Mouse (Mus musculus) forebrain, embryonic 12.5 days (tissue): ENCODE data around the gene Gm47841. TPM values are rescaled to one million over a fixed set of nuclear protein-coding genes. Genes with fewer than 3 reads are reported as not detected.

Source experiments
- ATAC-seq: fragments of 200-750 bp; cut with Nextera tagmentation; 2 replicates; pipeline ENCODE4 v1.8.0; 2017; ENCODE audit warnings: moderate TSS enrichment; ENCODE audit not compliant: low FRiP score
- H3K27ac ChIP-seq: fragments of 300-500 bp; sonication (generic); 2 replicates; pipeline ENCODE4 v1.5.1; 2016; ENCODE audit warnings: mild to moderate bottlenecking
- H3K27me3 ChIP-seq: fragments of 300-500 bp; sonication (generic); 2 replicates; pipeline ENCODE4 v1.6.1; 2016; ENCODE audit warnings: mild to moderate bottlenecking
- H3K36me3 ChIP-seq: fragments of 300-500 bp; sonication (generic); replicated peaks from 2 replicates; pipeline ENCODE4 v1.6.1; 2016; ENCODE audit warnings: mild to moderate bottlenecking
- H3K4me1 ChIP-seq: fragments of 300-500 bp; sonication (generic); 2 replicates; pipeline ENCODE4 v1.6.1; 2016
- H3K4me2 ChIP-seq: fragments of 300-500 bp; sonication (generic); 2 replicates; pipeline ENCODE4 v1.6.1; 2016; ENCODE audit warnings: mild to moderate bottlenecking, moderate library complexity
- H3K4me3 ChIP-seq: fragments of 300-500 bp; sonication (generic); replicated peaks from 2 replicates; pipeline ENCODE4 v1.5.1; 2016; ENCODE audit warnings: mild to moderate bottlenecking
- H3K9ac ChIP-seq: fragments of 300-500 bp; sonication (generic); 2 replicates; pipeline ENCODE4 v1.6.1; 2016; ENCODE audit warnings: mild to moderate bottlenecking
- H3K9me3 ChIP-seq: fragments of 300-500 bp; sonication (generic); 2 replicates; pipeline ENCODE4 v1.6.1; 2016
- WGBS: fragments of 180-500 bp; shearing (Covaris S2); methylation state at CpG from one replicate; pipeline ENCODE4 v1.1.7; 2016; 5-methylcytosine and 5-hydroxymethylcytosine counted together
- polyA plus RNA-seq: library from polyadenylated mRNA; unstranded; fragments of >200 nt; fragmentation: Nextera tagmentation; extraction: Ambion mirVana; gene quantifications from 2 replicates; pipeline ENCODE4 v1.2.1, GENCODE M21; 2016

The Gm47841 gene
- polyA plus RNA-seq, 1 experiment from 2014 or later, result not detected

GRCm38 (mm10) chr15:101052560-101053501, 5.6 kb upstream of the Gm47841 start:
- peak overlapping the region; percentile 63 for H3K4me2 ChIP-seq
- peaks cover 94% of the 10 kb centered on the region for H3K27me3 ChIP-seq
- no peaks in the 10 kb centered on the region for H3K9me3 ChIP-seq
- H3K36me3 ChIP-seq, result no peaks in the 10 kb centered on the region; the same call in 1 of the 2 replicates
- H3K9ac ChIP-seq, result peak overlapping the region; percentile 49; the same call in 1 of the 2 replicates
- WGBS, result 18% methylated on average over 86 of the region's 120 CpGs
- peak overlapping the region; percentile 40 for H3K4me3 ChIP-seq
- ATAC-seq, result peak; percentile 9; the same call in 1 of the 2 replicates
- peaks cover 18% of the 10 kb centered on the region for H3K4me1 ChIP-seq
- no peak overlapping the region for H3K27ac ChIP-seq

- peaks cover 98% of the 10 kb centered on the region for H3K27me3 ChIP-seq
- no peaks in the 10 kb centered on the region for H3K36me3 ChIP-seq
- no peak overlapping the region for H3K9ac ChIP-seq
- no peaks in the 10 kb centered on the region for H3K9me3 ChIP-seq
- H3K4me3 ChIP-seq, result no peak overlapping the region
- ATAC-seq, result no peak
- peaks cover 25% of the 10 kb centered on the region for H3K4me1 ChIP-seq
- H3K27ac ChIP-seq, result no peak overlapping the region
- 57% methylated on average over 10 of the region's 10 CpGs for WGBS
- no peak overlapping the region for H3K4me2 ChIP-seq
These were observed 4.7 kb upstream of the Gm47841 start for GRCm38 (mm10) chr15:101051869-101052268.

- Histone ChIP-seq H3K36me3 (no peaks in the 10 kb centered on the region), H3K4me3 (no peak overlapping the region), H3K27me3 (peaks cover 97% of the 10 kb centered on the region), H3K9me3 (no peaks in the 10 kb centered on the region), H3K4me1 (peaks cover 27% of the 10 kb centered on the region), H3K4me2 (no peak overlapping the region), H3K27ac (no peak overlapping the region), H3K9ac (no peak overlapping the region)
- no peak for ATAC-seq
- WGBS, result 48% methylated on average over 5 of the region's 5 CpGs
These were observed 1.2 kb upstream of the Gm47841 start for GRCm38 (mm10) chr15:101048338-101048896.

- H3K9me3 ChIP-seq, result no peaks in the 10 kb centered on the region
- H3K4me2 ChIP-seq, result peak overlapping the region; percentile 91
- under 1% methylated on average over 71 of the region's 77 CpGs for WGBS
- no peaks in the 10 kb centered on the region for H3K36me3 ChIP-seq
- H3K4me3 ChIP-seq, result peak overlapping the region; percentile 51
- H3K27me3 ChIP-seq, result peaks cover 91% of the 10 kb centered on the region
- ATAC-seq, result peak; percentile 53
- no peak overlapping the region for H3K27ac ChIP-seq
- peak overlapping the region; percentile 58 for H3K9ac ChIP-seq
- H3K4me1 ChIP-seq, result peaks cover 19% of the 10 kb centered on the region
These were observed 537 bp downstream of the Gm47841 start for GRCm38 (mm10) chr15:101046527-101047193.

GRCm38 (mm10) chr15:101046039-101046526, 1.1 kb downstream of the Gm47841 start:
- ATAC-seq, result no peak
- peaks cover 19% of the 10 kb centered on the region for H3K4me1 ChIP-seq
- 0 out of 2 replicates have a peak, but pooled peaks cover 3% of the 10 kb centered on the region for H3K36me3 ChIP-seq
- H3K4me3 ChIP-seq, result peak overlapping the region; percentile 51
- no peaks in the 10 kb centered on the region for H3K9me3 ChIP-seq
- H3K4me2 ChIP-seq, result peak overlapping the region; percentile 91
- no peak overlapping the region for H3K27ac ChIP-seq
- WGBS, result under 1% methylated on average over 43 of the region's 43 CpGs
- H3K27me3 ChIP-seq, result peaks cover 88% of the 10 kb centered on the region
- H3K9ac ChIP-seq, result peak overlapping the region; percentile 58

- H3K9me3 ChIP-seq, result no peaks in the 10 kb centered on the region
- H3K27me3 ChIP-seq, result peaks cover 89% of the 10 kb centered on the region
- H3K4me2 ChIP-seq, result no peak overlapping the region
- no peak for ATAC-seq
- WGBS, result 48% methylated on average over 6 of the region's 6 CpGs
- no peak overlapping the region for H3K27ac ChIP-seq
- H3K9ac ChIP-seq, result no peak overlapping the region
- H3K4me1 ChIP-seq, result peaks cover 19% of the 10 kb centered on the region
- H3K36me3 ChIP-seq, result peaks cover 17% of the 10 kb centered on the region
- H3K4me3 ChIP-seq, result no peak overlapping the region
These were observed 2.7 kb downstream of the Gm47841 start for GRCm38 (mm10) chr15:101044531-101044930.

- Histone ChIP-seq H3K36me3 (peaks cover 19% of the 10 kb centered on the region), H3K4me1 (peaks cover 19% of the 10 kb centered on the region), H3K9ac (no peak overlapping the region), H3K27ac (no peak overlapping the region), H3K9me3 (no peaks in the 10 kb centered on the region), H3K27me3 (peaks cover 82% of the 10 kb centered on the region), H3K4me3 (no peak overlapping the region), H3K4me2 (no peak overlapping the region)
- ATAC-seq, result no peak; the same call in 1 of the 2 replicates
- 24% methylated on average over 6 of the region's 6 CpGs for WGBS
These were observed 4.6 kb downstream of the Gm47841 start for GRCm38 (mm10) chr15:101042613-101043012.

GRCm38 (mm10) chr15:101041966-101042365, 5.2 kb downstream of the Gm47841 start:
- Histone ChIP-seq H3K4me2 (no peak overlapping the region), H3K4me1 (peaks cover 12% of the 10 kb centered on the region), H3K9me3 (no peaks in the 10 kb centered on the region), H3K27me3 (peaks cover 75% of the 10 kb centered on the region), H3K36me3 (peaks cover 19% of the 10 kb centered on the region), H3K9ac (no peak overlapping the region), H3K27ac (no peak overlapping the region), H3K4me3 (no peak overlapping the region)
- no peak for ATAC-seq
- WGBS, result 71% methylated on average over 6 of the region's 6 CpGs

GRCm38 (mm10) chr15:101039651-101040050, 7.5 kb downstream of the Gm47841 start:
- Histone ChIP-seq H3K9ac (no peak overlapping the region), H3K36me3 (peaks cover 30% of the 10 kb centered on the region), H3K4me2 (no peak overlapping the region), H3K4me1 (no peaks in the 10 kb centered on the region), H3K27me3 (peaks cover 52% of the 10 kb centered on the region), H3K4me3 (no peak overlapping the region), H3K27ac (no peak overlapping the region), H3K9me3 (no peaks in the 10 kb centered on the region)
- no peak for ATAC-seq
- 45% methylated on average over 17 of the region's 17 CpGs for WGBS

GRCm38 (mm10) chr15:101028960-101029359, 18.2 kb downstream of the Gm47841 start:
- ATAC-seq, result no peak
- no peaks in the 10 kb centered on the region; the same call in 1 of the 2 replicates for H3K4me1 ChIP-seq
- H3K9ac ChIP-seq, result no peak overlapping the region
- H3K27ac ChIP-seq, result 0 out of 2 replicates have a peak overlapping the region, but pooled peaks have one; percentile 3
- no peaks in the 10 kb centered on the region for H3K9me3 ChIP-seq
- peaks cover 10% of the 10 kb centered on the region for H3K36me3 ChIP-seq
- WGBS, result 59% methylated on average over 2 of the region's 2 CpGs
- no peak overlapping the region for H3K4me3 ChIP-seq
- no peaks in the 10 kb centered on the region for H3K27me3 ChIP-seq
- H3K4me2 ChIP-seq, result no peak overlapping the region

GRCm38 (mm10) chr15:101011352-101011751, 35.8 kb downstream of the Gm47841 start:
- no peak for ATAC-seq
- Histone ChIP-seq H3K27me3 (peaks cover 10% of the 10 kb centered on the region; the same call in 1 of the 2 replicates), H3K4me2 (no peak overlapping the region), H3K4me1 (peaks cover 10% of the 10 kb centered on the region; the same call in 1 of the 2 replicates), H3K27ac (no peak overlapping the region), H3K36me3 (peaks cover 23% of the 10 kb centered on the region; the same call in 1 of the 2 replicates), H3K4me3 (no peak overlapping the region), H3K9ac (no peak overlapping the region), H3K9me3 (no peaks in the 10 kb centered on the region)
- WGBS, result 86% methylated on average over 6 of the region's 6 CpGs
